Mouse (Mus musculus) embryonic fibroblast, embryonic 13.5 days (primary cell): ENCODE data around the gene Ifnab. TPM values are rescaled to one million over a fixed set of nuclear protein-coding genes. Genes with fewer than 3 reads are reported as not detected.
A peak's percentile ranks its signal among the peaks of the same experiment; 100 is the strongest.

ENCODE experiments used
- H3K27ac ChIP-seq: 2 replicates; pipeline ENCODE4 v1.5.1; 2012; ENCODE audit warnings: low read length, control low read depth, inconsistent platforms; ENCODE audit not compliant: insufficient read depth
- H3K4me1 ChIP-seq: 2 replicates; pipeline ENCODE4 v1.6.1; 2011; ENCODE audit warnings: low read length; ENCODE audit not compliant: control insufficient read depth, insufficient read depth
- H3K4me3 ChIP-seq: 2 replicates; pipeline ENCODE4 v1.5.1; 2011; ENCODE audit warnings: mild to moderate bottlenecking, control low read depth, low read length; ENCODE audit not compliant: insufficient read depth
- CTCF ChIP-seq: IDR thresholded peaks from 2 replicates; pipeline ENCODE4 v1.5.1; 2011; ENCODE audit warnings: mild to moderate bottlenecking, control low read depth, low read length, moderate library complexity, borderline replicate concordance; ENCODE audit not compliant: insufficient read depth
- POLR2A ChIP-seq: IDR thresholded peaks from 2 replicates; pipeline ENCODE4 v1.6.1; 2011; ENCODE audit warnings: low read depth, mild to moderate bottlenecking, control low read depth, low read length, moderate library complexity
- polyA plus RNA-seq: library from polyadenylated mRNA; stranded (reverse); fragments of >200 nt; gene quantifications from 2 replicates; pipeline ENCODE4 v1.2.4, GENCODE M21; 2011; ENCODE audit warnings: low read depth; ENCODE audit not compliant: missing spikeins, insufficient read length

Gene Ifnab
- polyA plus RNA-seq, 1 experiment = not detected

DNA sequence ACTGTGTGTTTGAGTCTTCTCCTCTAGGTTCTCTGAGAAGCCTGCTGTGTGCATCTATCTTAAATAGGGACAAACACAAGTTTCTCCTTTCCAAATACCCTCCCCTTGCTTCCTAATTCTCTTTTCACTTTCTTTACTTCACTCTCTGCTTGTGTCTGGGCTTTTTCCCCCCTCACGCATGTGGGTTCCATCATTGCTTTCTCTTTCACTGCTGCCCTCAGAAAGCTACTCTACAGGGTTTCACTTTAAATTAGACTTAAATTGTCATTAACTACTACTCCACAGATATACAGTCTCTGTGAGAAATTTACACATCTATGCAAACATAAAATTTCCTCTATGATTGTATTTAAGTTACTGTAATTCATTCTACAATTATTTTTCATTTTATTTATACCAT is 7.3 kb downstream of the Ifnab start, which contains the start of gene Ifna2:
Gene Ifna2, minus strand, starts transcription at position 101 of the 400 bp plus-strand sequence.
- Histone ChIP-seq H3K4me3 (no peak within 1 kb of the TSS), H3K27ac (no peak within 1 kb of the TSS), H3K4me1 (no peaks in the 10 kb centered on the region)
- TF ChIP-seq CTCF (no peak), POLR2A (no peak)

GRCm38 (mm10) chr4:88681353-88681752 is 9.8 kb downstream of the Ifnab start:
- no peaks in the 10 kb centered on the region for H3K4me1 ChIP-seq
- no peak for TF ChIP-seq POLR2A
- no peak for TF ChIP-seq CTCF
- H3K4me3 ChIP-seq = no peak overlapping the region
- no peak overlapping the region for H3K27ac ChIP-seq

DNA sequence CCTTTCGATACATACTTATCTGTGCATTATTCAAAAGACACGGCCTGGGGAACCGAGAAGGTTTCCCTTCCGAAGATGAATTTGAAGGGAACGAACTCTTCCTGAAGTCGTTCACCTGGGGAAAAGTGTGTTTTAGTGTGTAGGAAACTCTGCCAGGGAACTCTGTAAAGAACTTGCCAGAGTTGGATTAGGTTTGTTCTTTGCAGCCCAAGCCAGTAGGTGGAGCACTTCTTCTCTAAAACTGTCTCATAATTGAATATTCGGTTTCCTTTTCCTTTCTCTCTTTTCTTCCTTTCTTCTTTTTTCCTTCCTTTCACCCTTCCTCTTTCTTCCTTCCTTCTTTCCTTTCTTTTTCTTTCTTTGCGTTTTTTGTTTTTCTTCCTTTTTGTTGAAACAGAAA is 10.8 kb downstream of the Ifnab start:
- Histone ChIP-seq H3K4me3 (no peak overlapping the region), H3K4me1 (no peaks in the 10 kb centered on the region), H3K27ac (no peak overlapping the region)
- TF ChIP-seq POLR2A (no peak), CTCF (no peak)

DNA sequence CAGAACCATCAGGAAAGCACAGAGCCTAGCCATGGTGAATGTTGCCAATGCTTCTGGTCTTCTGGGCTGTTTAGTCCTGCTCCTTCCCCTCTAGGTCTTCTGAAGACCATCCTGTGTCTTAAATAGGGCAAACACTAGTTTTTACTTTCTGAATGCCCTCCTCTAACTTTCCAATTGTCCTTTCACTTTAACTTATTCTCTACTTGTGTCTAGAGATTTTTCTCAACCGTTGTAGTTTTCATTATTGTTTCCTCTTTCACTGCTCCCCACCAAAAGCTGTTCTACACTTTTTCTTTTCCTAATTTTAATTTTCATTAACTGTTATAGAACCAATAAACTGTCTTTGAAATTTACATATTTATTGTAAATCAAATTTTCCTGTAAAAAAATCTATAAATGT is 14.3 kb downstream of the Ifnab start, which contains the start of gene Ifna16:
Gene Ifna16, minus strand, starts transcription at position 101 of the 400 bp plus-strand sequence.
- no peak for TF ChIP-seq POLR2A
- TF ChIP-seq CTCF = no peak

GRCm38 (mm10) chr4:88655461-88655860 is 35.7 kb downstream of the Ifnab start:
- no peak overlapping the region for H3K27ac ChIP-seq
- H3K4me1 ChIP-seq = no peaks in the 10 kb centered on the region

More for the DNA sequence above, 14.3 kb downstream of the Ifnab start, which contains the start of gene Ifna16:
- Histone ChIP-seq H3K4me1 (no peaks in the 10 kb centered on the region), H3K4me3 (no peak within 1 kb of the TSS), H3K27ac (no peak within 1 kb of the TSS)

DNA sequence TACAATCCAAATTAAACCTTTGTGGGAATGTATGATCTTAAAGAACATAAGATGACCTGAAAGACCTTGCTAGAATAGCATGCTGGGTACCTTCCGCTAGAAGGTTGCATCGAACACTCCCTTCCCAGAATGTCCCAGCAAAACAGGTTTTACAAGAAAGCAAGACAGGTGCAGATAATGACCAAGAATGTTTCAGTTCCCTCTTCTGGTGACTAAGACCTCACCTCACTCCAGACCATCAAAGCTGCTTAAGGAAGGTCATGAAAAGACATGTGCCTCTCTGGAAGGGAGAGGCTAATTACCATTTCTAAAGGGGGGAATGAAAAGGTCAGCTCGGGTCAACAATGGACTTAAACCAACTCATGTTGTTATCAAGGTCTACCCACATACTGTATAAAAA is 37.5 kb downstream of the Ifnab start:
- H3K4me1 ChIP-seq = no peaks in the 10 kb centered on the region
- no peak overlapping the region for H3K4me3 ChIP-seq
- TF ChIP-seq POLR2A (no peak), CTCF (no peak)
- no peak overlapping the region for H3K27ac ChIP-seq

More at GRCm38 (mm10) chr4:88655461-88655860, 35.7 kb downstream of the Ifnab start:
- H3K4me3 ChIP-seq = no peak overlapping the region
- TF ChIP-seq POLR2A = no peak
- TF ChIP-seq CTCF = no peak

DNA sequence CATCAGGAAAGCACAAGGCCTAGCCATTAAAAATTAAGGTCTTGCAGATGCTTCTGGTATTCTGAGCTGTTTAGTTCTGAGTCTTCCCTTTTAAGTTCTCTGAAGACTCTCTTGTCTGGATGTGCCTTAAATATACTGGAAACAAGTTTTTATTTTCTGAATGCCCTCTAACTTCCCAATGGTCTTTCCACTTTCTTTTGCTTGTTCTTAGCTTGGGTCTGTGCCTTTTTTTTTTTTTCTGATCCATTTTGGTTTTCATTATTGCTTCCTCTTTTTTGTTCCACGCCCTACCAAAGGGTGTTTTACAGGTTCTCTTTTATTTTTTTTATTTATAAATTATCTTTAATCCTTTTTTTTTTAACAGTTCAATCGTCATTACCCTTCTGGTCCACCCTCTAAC is 46.8 kb downstream of the Ifnab start, which contains the start of gene Ifna13:
Gene Ifna13, minus strand, starts transcription at position 101 of the 400 bp plus-strand sequence.
- Histone ChIP-seq H3K27ac (no peak within 1 kb of the TSS), H3K4me1 (no peaks in the 10 kb centered on the region), H3K4me3 (no peak within 1 kb of the TSS)
- TF ChIP-seq POLR2A = no peak
- TF ChIP-seq CTCF = no peak

DNA sequence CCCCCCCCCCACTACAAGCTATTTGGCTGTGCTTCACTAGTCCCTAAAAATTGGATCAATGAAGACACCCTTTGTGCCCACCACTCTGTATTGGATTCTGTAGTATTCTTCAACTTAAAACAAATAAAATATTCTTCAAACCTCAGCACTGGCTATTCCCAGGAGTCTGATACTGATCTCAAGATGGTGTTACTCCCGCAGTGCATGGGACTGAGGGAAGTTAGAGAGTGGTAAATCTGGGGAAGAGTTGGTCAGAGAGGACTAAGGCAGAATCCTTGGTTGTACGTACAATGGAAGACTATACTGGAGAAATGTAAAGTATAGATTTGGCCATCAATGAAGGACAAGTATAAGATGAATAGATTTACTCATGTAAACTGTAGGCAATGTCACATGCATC is 48.6 kb downstream of the Ifnab start:
- Histone ChIP-seq H3K4me1 (no peaks in the 10 kb centered on the region), H3K27ac (no peak overlapping the region), H3K4me3 (no peak overlapping the region)
- TF ChIP-seq CTCF (no peak), POLR2A (no peak)

GRCm38 (mm10) chr4:88641077-88641831 is 49.9 kb downstream of the Ifnab start:
- no peak overlapping the region for H3K27ac ChIP-seq
- H3K4me1 ChIP-seq = no peaks in the 10 kb centered on the region
- peak overlapping the region; percentile 23 for H3K4me3 ChIP-seq
- TF ChIP-seq POLR2A (no peak), CTCF (peak; percentile 25; the same call in 1 of the 2 replicates)

DNA sequence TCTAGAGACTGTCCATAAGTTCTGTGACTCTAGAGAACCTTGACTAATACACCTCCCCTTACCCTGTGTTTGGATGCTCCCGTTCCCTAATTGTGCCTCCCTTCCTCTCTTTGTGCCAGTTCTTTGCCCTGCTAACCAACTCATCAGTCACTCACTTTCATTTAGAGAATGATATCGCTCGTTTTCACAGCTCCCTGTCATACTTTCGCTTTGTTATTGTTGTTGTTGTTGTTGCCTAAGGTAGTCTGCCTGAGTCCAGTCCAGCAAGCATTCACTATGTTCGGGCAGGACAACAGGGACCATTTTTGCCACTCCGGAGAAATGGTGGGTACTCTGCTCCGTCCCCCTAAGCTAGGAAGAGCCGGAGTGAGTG is 50.5 kb downstream of the Ifnab start:
- Histone ChIP-seq H3K4me3 (peak overlapping the region; percentile 23), H3K4me1 (no peaks in the 10 kb centered on the region), H3K27ac (no peak overlapping the region)
- no peak for TF ChIP-seq POLR2A
- TF ChIP-seq CTCF = no peak

Other genes with a start within 250 kb of the Ifnab start
- not detected in 2 replicates for gene Ifnb1, start 168.6 kb downstream of the Ifnab start, polyA plus RNA-seq
- not detected in 2 replicates for gene Ifna15, start 133.1 kb downstream of the Ifnab start, polyA plus RNA-seq
- gene Ifna14, start 119.6 kb downstream of the Ifnab start, polyA plus RNA-seq = not detected in 2 replicates
- gene Ifna9, start 99.0 kb downstream of the Ifnab start, polyA plus RNA-seq = not detected in 2 replicates
- gene Ifna12, start 88.0 kb downstream of the Ifnab start, polyA plus RNA-seq = not detected in 2 replicates
- gene C87499, start 56.9 kb downstream of the Ifnab start, polyA plus RNA-seq = not detected in 2 replicates
- gene Ifna13, start 46.9 kb downstream of the Ifnab start, polyA plus RNA-seq = not detected in 2 replicates
- gene Ifna16, start 14.4 kb downstream of the Ifnab start, polyA plus RNA-seq = not detected in 2 replicates
- not detected in 2 replicates for gene Ifna2, start 7.4 kb downstream of the Ifnab start, polyA plus RNA-seq
- not detected in 2 replicates for gene Gm26566, start 30.4 kb upstream of the Ifnab start, polyA plus RNA-seq
- 103 and 123 TPM in 2 replicates for gene Klhl9, start 31.1 kb upstream of the Ifnab start, polyA plus RNA-seq
- not detected in 2 replicates for gene Gm13271, start 63.5 kb upstream of the Ifnab start, polyA plus RNA-seq
- gene Gm13283, start 68.8 kb upstream of the Ifnab start, polyA plus RNA-seq = not detected in 2 replicates
- gene Gm13290, start 82.5 kb upstream of the Ifnab start, polyA plus RNA-seq = 0.70 TPM in 1 of 2 replicates, not detected in the other
- not detected in 2 replicates for gene Gm13289, start 85.6 kb upstream of the Ifnab start, polyA plus RNA-seq
- gene Gm13272, start 88.5 kb upstream of the Ifnab start, polyA plus RNA-seq = not detected in 2 replicates
- 0.37 and 0.44 TPM in 2 replicates for gene Ifnz, start 90.8 kb upstream of the Ifnab start, polyA plus RNA-seq
- not detected in 2 replicates for gene Gm13276, start 94.3 kb upstream of the Ifnab start, polyA plus RNA-seq
- gene Gm13277, start 97.3 kb upstream of the Ifnab start, polyA plus RNA-seq = not detected in 2 replicates
- gene Gm13278, start 100.2 kb upstream of the Ifnab start, polyA plus RNA-seq = not detected in 2 replicates
- not detected in 2 replicates for gene Gm13275, start 103.1 kb upstream of the Ifnab start, polyA plus RNA-seq
- gene Gm13279, start 106.0 kb upstream of the Ifnab start, polyA plus RNA-seq = not detected in 2 replicates
- 0.44 and 2.3 TPM in 2 replicates for gene Gm13285, start 108.3 kb upstream of the Ifnab start, polyA plus RNA-seq
- 1.1 TPM in 1 of 2 replicates, not detected in the other for gene Gm13287, start 111.9 kb upstream of the Ifnab start, polyA plus RNA-seq
- 0.23 TPM in 1 of 2 replicates, not detected in the other for gene Gm13288, start 114.2 kb upstream of the Ifnab start, polyA plus RNA-seq
- not detected in 2 replicates for gene Ifna7, start 124.9 kb upstream of the Ifnab start, polyA plus RNA-seq
- gene Ifna11, start 128.6 kb upstream of the Ifnab start, polyA plus RNA-seq = not detected in 2 replicates
- gene Ifna6, start 136.1 kb upstream of the Ifnab start, polyA plus RNA-seq = not detected in 2 replicates
- gene Ifna5, start 144.2 kb upstream of the Ifnab start, polyA plus RNA-seq = not detected in 2 replicates
- not detected in 2 replicates for gene Ifna4, start 150.5 kb upstream of the Ifnab start, polyA plus RNA-seq
- not detected in 2 replicates for gene Ifna1, start 158.7 kb upstream of the Ifnab start, polyA plus RNA-seq
- gene Ifne, start 188.8 kb upstream of the Ifnab start, polyA plus RNA-seq = not detected in 2 replicates